Mouse (Mus musculus): Measurements from ENCODE around the gene Ing3.

DNA sequence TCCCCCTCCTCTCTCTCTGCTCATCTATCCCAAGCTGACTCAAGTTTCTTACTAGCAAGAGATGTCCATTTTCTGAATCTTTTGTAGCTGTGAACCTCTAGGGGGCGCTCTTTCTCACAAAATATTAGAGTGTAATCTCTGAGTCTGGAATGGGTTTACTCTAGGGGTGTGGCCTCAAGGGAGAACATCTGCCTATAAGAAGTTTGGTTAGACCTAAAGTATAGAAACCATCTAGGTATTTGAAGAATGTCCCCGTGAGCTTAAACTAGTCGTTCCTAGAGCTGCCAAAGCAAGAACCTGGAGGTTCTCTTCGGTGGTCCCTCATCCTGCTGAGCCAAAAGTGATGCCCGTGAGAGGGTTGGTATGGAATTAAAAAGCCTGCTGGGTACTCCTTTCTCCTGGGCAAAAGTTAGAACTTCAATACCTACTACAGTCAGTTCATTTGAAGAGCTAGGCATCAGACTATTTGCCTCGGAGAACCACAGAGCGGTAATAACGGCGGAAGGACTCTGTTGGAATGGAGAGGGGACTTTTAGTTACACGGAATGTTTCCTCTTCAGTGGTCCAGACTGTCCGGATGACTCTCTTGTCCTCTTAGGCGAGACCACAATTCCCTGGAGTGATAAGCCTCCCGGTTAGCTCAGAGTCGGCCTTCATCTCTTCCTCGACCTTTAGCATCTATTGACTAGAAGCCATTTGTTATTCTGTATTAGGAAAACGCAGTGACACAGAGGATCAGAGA lies 35.8 kb downstream of the Ing3 start:
- TF ChIP-seq CTCF (IDR thresholded peaks at IDR 0.05), result peak; percentile 76
- no peak for TF ChIP-seq EP300 (IDR thresholded peaks at IDR 0.05)

Measured in lung, postnatal 0 days (tissue).